Comparison of ENCODE assay signal across 8 mouse cellular contexts in genomic region chr5:113162699-113163098, GRCm38 (mm10). TPM values are rescaled to one million over a fixed set of nuclear protein-coding genes. Genes with fewer than 3 reads are reported as not detected.
A peak's percentile ranks its signal among the peaks of the same experiment; 100 is the strongest.
DNase-seq lines count a peak whose midpoint lies in the region; ATAC-seq lines count a peak whose summit lies in the region.

No protein-coding gene starts in this region.

- H3K27ac ChIP-seq in lung, embryonic 15.5 days, result peak overlapping the region; percentile 27; the same call in 1 of the 2 replicates
- no peak overlapping the region for H3K27ac ChIP-seq in forebrain, embryonic 11.5 days (ENCODE audit: low read depth, low read length)
- H3K27ac ChIP-seq in limb, embryonic 12.5 days, result no peak overlapping the region
- H3K27ac ChIP-seq in neural tube, embryonic 15.5 days (replicated peaks), result no peak overlapping the region

- H3K36me3 ChIP-seq in lung, embryonic 15.5 days, result no peaks in the 10 kb centered on the region
- H3K36me3 ChIP-seq in forebrain, embryonic 11.5 days (ENCODE audit: control insufficient read depth, insufficient read depth, low read length), result no peaks in the 10 kb centered on the region
- H3K36me3 ChIP-seq in limb, embryonic 12.5 days, result no peaks in the 10 kb centered on the region
- no peaks in the 10 kb centered on the region for H3K36me3 ChIP-seq in neural tube, embryonic 15.5 days

- H3K4me3 ChIP-seq in lung, embryonic 15.5 days, result peak overlapping the region; percentile 31
- no peak overlapping the region for H3K4me3 ChIP-seq in forebrain, embryonic 11.5 days (ENCODE audit: low read depth, low read length)
- peak overlapping the region; percentile 33 for H3K4me3 ChIP-seq in limb, embryonic 12.5 days (replicated peaks)
- H3K4me3 ChIP-seq in neural tube, embryonic 15.5 days (replicated peaks), result peak overlapping the region; percentile 17

- H3K9ac ChIP-seq in lung, embryonic 15.5 days, result peak overlapping the region; percentile 6; the same call in 1 of the 2 replicates
- no peak overlapping the region for H3K9ac ChIP-seq in forebrain, embryonic 11.5 days (ENCODE audit: low read length)
- H3K9ac ChIP-seq in limb, embryonic 12.5 days (replicated peaks), result peak overlapping the region; percentile 27
- H3K9ac ChIP-seq in neural tube, embryonic 15.5 days (replicated peaks), result peak overlapping the region; percentile 32; the same call in 1 of the 2 replicates

- H3K9me3 ChIP-seq in lung, embryonic 15.5 days, result no peaks in the 10 kb centered on the region
- H3K9me3 ChIP-seq in forebrain, embryonic 11.5 days (ENCODE audit: control insufficient read depth, low read length), result no peaks in the 10 kb centered on the region
- no peaks in the 10 kb centered on the region for H3K9me3 ChIP-seq in limb, embryonic 12.5 days
- no peaks in the 10 kb centered on the region for H3K9me3 ChIP-seq in neural tube, embryonic 15.5 days (replicated peaks)

- H3K4me2 ChIP-seq in lung, embryonic 15.5 days, result peak overlapping the region; percentile 67
- H3K4me2 ChIP-seq in forebrain, embryonic 11.5 days (ENCODE audit: low read depth, low read length, severe bottlenecking), result peak overlapping the region; percentile 26
- H3K4me2 ChIP-seq in limb, embryonic 12.5 days, result peak overlapping the region; percentile 68
- peak overlapping the region; percentile 50 for H3K4me2 ChIP-seq in neural tube, embryonic 15.5 days

- ATAC-seq in lung, embryonic 15.5 days (ENCODE audit: borderline replicate concordance, extremely low read depth, low FRiP score, low TSS enrichment), result no peak
- ATAC-seq in forebrain, embryonic 11.5 days (replicated peaks; ENCODE audit: low FRiP score), result no peak
- no peak for ATAC-seq in limb, embryonic 12.5 days (ENCODE audit: insufficient number of reproducible peaks, insufficient read depth, low FRiP score, low TSS enrichment, low read depth)
- ATAC-seq in neural tube, embryonic 15.5 days (ENCODE audit: low FRiP score), result no peak
- ATAC-seq in erythroblast, adult 5-6 weeks (replicated peaks; ENCODE audit: low FRiP score, poor library complexity, severe bottlenecking), result no peak

- DNase-seq in lung, postnatal 36 days, result no peak
- DNase-seq in forebrain, embryonic 11.5 days (ENCODE audit: low spot score), result no peak
- DNase-seq in cerebellum, adult 9-11 months, result no peak
- no peak for DNase-seq in yolk sac, embryonic 10.5 days (ENCODE audit: low spot score)

- peaks cover 53% of the 10 kb centered on the region for H3K4me1 ChIP-seq in lung, embryonic 15.5 days
- H3K4me1 ChIP-seq in forebrain, embryonic 11.5 days (replicated peaks; ENCODE audit: control insufficient read depth, insufficient read depth, low read length), result peaks cover 11% of the 10 kb centered on the region; the same call in 1 of the 2 replicates
- H3K4me1 ChIP-seq in limb, embryonic 12.5 days (replicated peaks), result peaks cover 44% of the 10 kb centered on the region
- peaks cover 50% of the 10 kb centered on the region for H3K4me1 ChIP-seq in neural tube, embryonic 15.5 days

- WGBS in lung, embryonic 15.5 days, result 5% methylated on average over 9 of the region's 9 CpGs
- WGBS in forebrain, embryonic 11.5 days, result 24% methylated on average over 9 of the region's 9 CpGs
- 11% methylated on average over 9 of the region's 9 CpGs for WGBS in limb, embryonic 12.5 days
- 23% methylated on average over 9 of the region's 9 CpGs for WGBS in neural tube, embryonic 15.5 days

- no peaks in the 10 kb centered on the region for H3K27me3 ChIP-seq in lung, embryonic 15.5 days
- no peaks in the 10 kb centered on the region for H3K27me3 ChIP-seq in forebrain, embryonic 11.5 days (ENCODE audit: control insufficient read depth, insufficient read depth, low read length)
- peaks cover 17% of the 10 kb centered on the region for H3K27me3 ChIP-seq in limb, embryonic 12.5 days
- H3K27me3 ChIP-seq in neural tube, embryonic 15.5 days (replicated peaks), result no peaks in the 10 kb centered on the region

RNA-seq across cellular contexts. Expression of gene 2900026A02Rik, which starts 58.3 kb away (rescaled TPM):
- polyA plus RNA-seq in lung, embryonic 15.5 days (2015; fragmentation: Nextera tagmentation; extraction: Ambion mirVana), result 10.8 and 11.9 TPM in 2 replicates
- polyA plus RNA-seq in forebrain, embryonic 11.5 days (2014; fragmentation: Nextera tagmentation; extraction: Ambion mirVana), result 2.2 and 3.4 TPM in 2 replicates
- 3.2 and 4.9 TPM in 2 replicates for polyA plus RNA-seq in limb, embryonic 12.5 days (2016; fragmentation: Nextera tagmentation; extraction: Ambion mirVana)
- polyA plus RNA-seq in neural tube, embryonic 15.5 days (2015; fragmentation: Nextera tagmentation; extraction: Ambion mirVana), result 3.0 and 5.5 TPM in 2 replicates
- total RNA-seq in erythroblast, adult 5-6 weeks (2015; ENCODE audit: low replicate concordance), result 0.42 and 1.2 TPM in 2 replicates
- 0.28 and 0.85 TPM in 2 replicates for total RNA-seq in erythroblast, adult 5-6 weeks (2017; ENCODE audit: low replicate concordance)
